Mouse (Mus musculus) intestine, postnatal 0 days (tissue): Measurements from ENCODE around the gene Usp2. TPM values are rescaled to one million over a fixed set of nuclear protein-coding genes. Genes with fewer than 3 reads are reported as not detected.

ENCODE experiments used
- ATAC-seq: fragments of 200-750 bp; cut with Nextera tagmentation; 2 replicates; pipeline ENCODE4 v1.8.0; 2017; ENCODE audit warnings: mild to moderate bottlenecking, moderate TSS enrichment, moderate library complexity
- H3K27ac ChIP-seq: fragments of 300-500 bp; sonication (generic); 2 replicates; pipeline ENCODE4 v1.5.1; 2014; ENCODE audit warnings: mild to moderate bottlenecking, low read depth, low read length, moderate library complexity
- H3K27me3 ChIP-seq: fragments of 300-500 bp; sonication (generic); replicated peaks from 2 replicates; pipeline ENCODE4 v1.6.1; 2014; ENCODE audit warnings: low read length, mixed read lengths; ENCODE audit not compliant: control insufficient read depth, insufficient read depth
- H3K36me3 ChIP-seq: fragments of 300-500 bp; sonication (generic); 2 replicates; pipeline ENCODE4 v1.6.1; 2014; ENCODE audit warnings: mild to moderate bottlenecking, moderate library complexity; ENCODE audit not compliant: control insufficient read depth, insufficient read depth
- H3K4me1 ChIP-seq: fragments of 300-500 bp; sonication (generic); replicated peaks from 2 replicates; pipeline ENCODE4 v1.6.1; 2014; ENCODE audit warnings: antibody characterized with exemption, low read length, mixed read lengths; ENCODE audit not compliant: control insufficient read depth, insufficient read depth
- H3K4me2 ChIP-seq: fragments of 300-500 bp; sonication (generic); replicated peaks from 2 replicates; pipeline ENCODE4 v1.6.1; 2014; ENCODE audit warnings: low read depth, mild to moderate bottlenecking, moderate library complexity
- H3K4me3 ChIP-seq: fragments of 300-500 bp; sonication (generic); 2 replicates; pipeline ENCODE4 v1.5.1; 2014; ENCODE audit warnings: low read depth, low read length
- H3K9ac ChIP-seq: fragments of 300-500 bp; sonication (generic); 2 replicates; pipeline ENCODE4 v1.6.1; 2014; ENCODE audit warnings: mild to moderate bottlenecking, low read depth, low read length
- H3K9me3 ChIP-seq: fragments of 300-500 bp; sonication (generic); 2 replicates; pipeline ENCODE4 v1.6.1; 2016; ENCODE audit warnings: mixed run types; ENCODE audit not compliant: control insufficient read depth
- CTCF ChIP-seq: sonication (generic); IDR thresholded peaks from 2 replicates; pipeline ENCODE4 v1.5.1; 2016; ENCODE audit warnings: low read depth, mild to moderate bottlenecking, control low read depth, antibody characterized with exemption, moderate library complexity
- WGBS: fragments of 180-500 bp; shearing (Covaris S2); extraction: QIAGEN DNeasy Blood & Tissue Kit; methylation state at CpG from one replicate; pipeline ENCODE4 v1.1.7; 2014; 5-methylcytosine and 5-hydroxymethylcytosine counted together
- polyA plus RNA-seq: library from polyadenylated mRNA; unstranded; fragments of >200 nt; fragmentation: Nextera tagmentation; extraction: Ambion mirVana; gene quantifications from 2 replicates; pipeline ENCODE4 v1.2.1, GENCODE M21; 2015

Usp2 gene
- polyA plus RNA-seq, 1 experiment from 2014 or later = 10.4 TPM

DNA sequence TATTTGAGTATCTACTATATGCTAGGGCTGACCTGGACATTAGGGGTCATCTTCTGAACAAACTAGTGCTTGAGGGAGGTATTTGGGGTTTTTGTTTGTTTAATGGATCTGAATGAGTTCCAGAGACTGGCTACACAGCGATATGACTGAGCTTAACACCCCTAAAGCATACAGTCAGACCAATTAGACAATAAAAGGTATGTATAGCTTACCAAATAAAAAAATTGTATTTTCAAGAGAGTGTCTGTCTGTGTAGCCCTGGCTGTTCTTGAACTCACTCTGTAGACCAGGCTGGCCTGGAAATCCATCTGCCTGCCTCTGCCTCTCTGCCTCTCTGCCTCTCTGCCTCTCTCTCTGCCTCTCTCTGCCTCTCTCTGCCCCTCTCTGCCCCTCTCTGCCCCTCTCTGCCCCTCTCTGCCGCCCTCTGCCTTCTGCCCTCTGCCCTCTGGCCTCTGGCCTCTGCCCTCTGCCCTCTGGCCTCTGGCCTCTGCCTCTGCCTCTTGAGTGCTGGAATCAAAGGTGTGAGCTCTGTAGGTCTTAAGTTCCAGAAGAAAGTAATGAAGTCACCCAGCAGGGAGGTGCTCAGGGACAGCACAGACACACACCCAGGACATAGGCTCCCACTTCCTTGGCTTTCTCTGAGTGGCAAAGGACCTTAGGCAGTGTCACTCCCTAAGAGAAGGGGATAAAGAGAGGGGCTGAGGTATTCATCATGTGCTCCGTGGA is 21.5 kb upstream of the Usp2 start:
- Histone ChIP-seq H3K36me3 (no peaks in the 10 kb centered on the region), H3K27ac (no peak overlapping the region), H3K9me3 (no peaks in the 10 kb centered on the region), H3K4me1 (no peaks in the 10 kb centered on the region), H3K9ac (no peak overlapping the region), H3K4me3 (no peak overlapping the region), H3K4me2 (no peak overlapping the region), H3K27me3 (peaks cover 39% of the 10 kb centered on the region)
- no peak for TF ChIP-seq CTCF
- ATAC-seq = no peak
- 56% methylated on average over 3 of the region's 3 CpGs for WGBS

GRCm38 (mm10) chr9:44045884-44046272 is 20.9 kb upstream of the Usp2 start:
- Histone ChIP-seq H3K4me1 (no peaks in the 10 kb centered on the region), H3K27ac (no peak overlapping the region), H3K4me2 (no peak overlapping the region), H3K9me3 (no peaks in the 10 kb centered on the region), H3K4me3 (no peak overlapping the region), H3K36me3 (no peaks in the 10 kb centered on the region), H3K27me3 (peaks cover 39% of the 10 kb centered on the region), H3K9ac (no peak overlapping the region)
- ATAC-seq = no peak
- 78% methylated on average over 5 of the region's 5 CpGs for WGBS
- TF ChIP-seq CTCF = no peak

DNA sequence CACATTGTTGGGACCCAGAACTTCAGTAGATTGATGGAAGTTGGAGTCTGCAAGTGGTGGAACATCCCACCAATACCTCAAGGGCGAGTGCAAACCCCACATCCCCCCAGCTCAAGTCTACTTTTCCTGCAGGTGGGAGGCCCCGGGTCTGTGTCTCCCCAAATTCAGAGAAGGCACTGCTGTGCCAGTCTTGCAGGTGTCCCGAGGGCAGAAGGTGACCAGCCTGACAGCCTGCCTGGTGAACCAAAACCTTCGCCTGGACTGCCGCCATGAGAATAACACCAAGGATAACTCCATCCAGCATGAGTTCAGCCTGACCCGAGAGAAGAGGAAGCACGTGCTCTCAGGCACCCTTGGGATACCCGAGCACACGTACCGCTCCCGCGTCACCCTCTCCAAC is 20.4 kb upstream of the Usp2 start:
- no peak for ATAC-seq
- Histone ChIP-seq H3K4me1 (no peaks in the 10 kb centered on the region), H3K4me3 (no peak overlapping the region), H3K9me3 (no peaks in the 10 kb centered on the region), H3K27me3 (peaks cover 35% of the 10 kb centered on the region), H3K27ac (no peak overlapping the region), H3K9ac (no peak overlapping the region), H3K36me3 (no peaks in the 10 kb centered on the region), H3K4me2 (no peak overlapping the region)
- TF ChIP-seq CTCF = no peak
- WGBS = 87% methylated on average over 12 of the region's 12 CpGs

DNA sequence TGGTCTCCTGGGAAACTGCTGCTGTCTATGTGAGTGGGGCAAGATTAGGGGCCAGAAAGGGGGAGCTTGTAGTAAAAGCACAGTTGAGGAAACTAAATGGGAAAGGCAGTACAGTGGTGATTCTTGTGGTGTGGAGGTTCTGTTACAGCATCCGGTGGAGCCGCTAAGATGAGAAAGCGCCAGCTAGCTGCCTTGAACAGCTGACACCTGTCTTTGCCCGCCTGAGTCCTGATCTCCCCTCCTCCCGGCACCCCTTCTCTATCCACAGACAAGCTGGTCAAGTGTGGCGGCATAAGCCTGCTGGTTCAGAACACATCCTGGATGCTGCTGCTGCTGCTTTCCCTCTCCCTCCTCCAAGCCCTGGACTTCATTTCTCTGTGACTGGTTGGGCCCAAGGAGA is 19.8 kb upstream of the Usp2 start:
- ATAC-seq = no peak
- Histone ChIP-seq H3K4me2 (no peak overlapping the region), H3K27ac (no peak overlapping the region), H3K4me3 (no peak overlapping the region), H3K9me3 (no peaks in the 10 kb centered on the region), H3K36me3 (no peaks in the 10 kb centered on the region), H3K4me1 (no peaks in the 10 kb centered on the region), H3K9ac (no peak overlapping the region), H3K27me3 (peaks cover 30% of the 10 kb centered on the region)
- TF ChIP-seq CTCF = no peak
- 56% methylated on average over 6 of the region's 6 CpGs for WGBS

GRCm38 (mm10) chr9:44047571-44048490 is 19.0 kb upstream of the Usp2 start:
- H3K4me2 ChIP-seq = no peak overlapping the region
- H3K4me1 ChIP-seq = no peaks in the 10 kb centered on the region
- no peak for ATAC-seq
- WGBS = 74% methylated on average over 14 of the region's 14 CpGs
- H3K36me3 ChIP-seq = no peaks in the 10 kb centered on the region
- no peak overlapping the region for H3K27ac ChIP-seq
- no peak overlapping the region for H3K9ac ChIP-seq
- H3K4me3 ChIP-seq = no peak overlapping the region
- peaks cover 25% of the 10 kb centered on the region for H3K27me3 ChIP-seq
- no peaks in the 10 kb centered on the region for H3K9me3 ChIP-seq
- no peak for TF ChIP-seq CTCF

GRCm38 (mm10) chr9:44048541-44049380 is 18.1 kb upstream of the Usp2 start:
- Histone ChIP-seq H3K27ac (no peak overlapping the region), H3K27me3 (peaks cover 16% of the 10 kb centered on the region), H3K4me1 (no peaks in the 10 kb centered on the region), H3K4me2 (no peak overlapping the region), H3K9ac (no peak overlapping the region), H3K36me3 (no peaks in the 10 kb centered on the region), H3K9me3 (no peaks in the 10 kb centered on the region), H3K4me3 (no peak overlapping the region)
- 66% methylated on average over 15 of the region's 15 CpGs for WGBS
- no peak for ATAC-seq
- no peak for TF ChIP-seq CTCF
